Mouse (Mus musculus): Measurements from ENCODE around the gene Sfswap.

The Sfswap gene

DNA sequence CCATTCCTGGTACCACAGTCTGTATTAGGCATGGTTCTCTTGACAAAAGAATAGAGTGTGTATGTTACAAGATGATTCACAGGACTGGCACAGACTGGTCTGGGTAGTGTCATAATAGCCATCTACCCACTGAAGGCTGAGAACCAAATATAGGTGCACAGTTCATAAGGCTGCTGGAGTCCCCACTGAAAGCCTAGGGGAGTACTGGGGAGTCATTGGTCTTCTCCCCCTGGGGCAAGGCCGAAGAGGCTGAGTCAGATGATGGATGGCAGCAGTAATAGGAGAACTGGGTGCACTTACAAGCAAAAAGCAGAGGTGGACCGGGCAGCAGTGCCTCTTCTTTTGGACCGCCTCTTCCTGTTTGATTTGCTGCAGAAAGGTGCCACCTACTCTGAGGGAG lies 32.7 kb downstream of the Sfswap start:
- no peak for DNase-seq

DNA sequence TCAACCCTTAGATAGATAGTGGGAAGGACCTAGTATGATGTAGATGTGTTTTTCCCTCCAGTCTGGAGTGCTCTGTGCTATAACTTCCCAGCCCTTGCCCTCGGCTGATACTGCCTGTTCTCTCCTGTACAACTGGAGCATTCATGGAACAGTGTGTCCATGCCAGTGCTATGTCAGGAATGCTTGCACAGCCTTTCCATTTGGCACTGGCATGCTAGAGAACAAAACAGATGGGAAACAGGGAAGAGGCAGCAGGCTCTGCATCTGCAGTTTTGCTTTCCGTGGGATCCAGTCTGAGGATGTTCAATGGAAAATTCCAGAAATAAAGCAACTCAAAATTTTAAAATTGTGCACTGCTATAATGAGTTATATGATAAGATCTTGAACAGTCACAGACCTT lies 33.5 kb downstream of the Sfswap start:
- peak; percentile 98 for DNase-seq

DNA sequence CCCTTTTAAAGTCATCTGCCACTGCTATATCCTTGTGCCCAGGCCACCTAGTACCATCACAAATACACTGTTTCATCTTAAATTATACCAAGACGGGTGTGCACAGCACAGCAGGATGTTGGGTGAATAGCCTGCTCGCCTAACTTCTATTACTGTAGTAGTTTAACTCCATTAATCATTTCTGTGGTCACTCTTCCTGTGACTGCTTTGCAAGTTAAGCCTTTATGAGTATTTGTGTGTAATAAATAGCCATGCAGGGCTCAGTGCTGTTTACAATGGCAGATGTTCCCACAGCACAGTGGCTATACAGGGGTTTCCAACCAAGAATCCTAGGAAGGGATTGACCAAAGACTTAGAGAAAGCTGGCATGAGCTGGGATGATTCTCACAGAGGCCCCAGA lies 34.0 kb downstream of the Sfswap start:
- DNase-seq: no peak

DNA sequence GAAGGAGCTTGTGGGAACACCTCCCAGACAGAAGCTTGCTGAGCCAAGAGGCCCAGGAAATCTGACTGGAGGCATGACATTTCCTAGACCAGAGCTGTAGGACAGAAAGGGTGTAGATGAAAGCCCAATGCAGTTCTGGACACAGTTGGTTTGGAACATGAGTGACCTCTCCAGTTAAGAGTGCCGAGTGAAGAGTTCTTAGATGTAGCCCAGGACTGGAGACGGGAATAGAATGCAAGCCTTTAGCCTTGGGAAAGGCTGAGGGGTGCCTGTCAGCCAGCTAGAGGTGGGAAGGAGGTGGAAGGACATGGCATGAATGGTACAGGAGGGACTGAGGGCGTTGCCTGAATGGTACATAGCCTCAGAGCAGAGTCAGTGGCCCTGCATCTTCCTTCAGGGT lies 34.4 kb downstream of the Sfswap start:
- DNase-seq: peak; percentile 93

DNA sequence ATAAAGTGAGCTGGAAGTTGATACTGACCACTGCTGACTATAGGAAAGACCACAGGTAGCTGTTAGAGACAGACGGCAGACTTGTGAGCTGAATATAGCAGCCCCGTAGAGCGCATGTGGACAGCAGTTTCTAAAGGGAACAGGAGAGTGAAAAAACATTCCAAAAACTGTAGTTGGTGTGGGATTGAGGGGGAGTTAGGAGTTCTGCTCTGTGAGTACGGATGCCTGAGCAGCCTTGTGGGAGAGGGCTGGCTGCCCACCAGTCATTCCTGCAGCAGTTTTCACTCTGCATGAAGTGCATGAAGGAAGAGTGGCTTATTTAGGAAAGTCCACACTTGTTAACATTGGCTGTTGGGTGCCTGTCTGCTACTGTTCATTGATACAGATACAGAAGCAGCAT lies 37.8 kb downstream of the Sfswap start:
- no peak for DNase-seq

DNA sequence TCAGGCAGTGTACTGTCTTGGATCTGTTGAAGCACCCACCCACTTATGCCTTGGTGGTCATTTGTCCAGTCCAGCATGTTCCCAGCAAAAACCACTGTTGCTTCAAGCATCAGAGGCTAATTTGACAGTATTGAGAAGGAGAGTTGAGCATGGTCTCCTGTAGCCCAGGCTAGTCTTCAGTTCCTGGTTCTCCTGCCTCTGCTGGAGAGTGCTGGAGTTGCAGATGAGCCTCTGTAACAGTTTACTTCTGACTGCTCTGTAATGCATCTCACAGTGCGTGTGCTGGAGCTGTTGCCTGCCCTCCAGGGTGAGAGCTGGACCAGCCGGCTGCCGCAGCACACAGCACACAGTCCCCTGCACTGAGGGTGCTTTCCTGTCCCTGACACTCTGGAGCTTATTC lies 41.2 kb downstream of the Sfswap start:
- DNase-seq: no peak

DNA sequence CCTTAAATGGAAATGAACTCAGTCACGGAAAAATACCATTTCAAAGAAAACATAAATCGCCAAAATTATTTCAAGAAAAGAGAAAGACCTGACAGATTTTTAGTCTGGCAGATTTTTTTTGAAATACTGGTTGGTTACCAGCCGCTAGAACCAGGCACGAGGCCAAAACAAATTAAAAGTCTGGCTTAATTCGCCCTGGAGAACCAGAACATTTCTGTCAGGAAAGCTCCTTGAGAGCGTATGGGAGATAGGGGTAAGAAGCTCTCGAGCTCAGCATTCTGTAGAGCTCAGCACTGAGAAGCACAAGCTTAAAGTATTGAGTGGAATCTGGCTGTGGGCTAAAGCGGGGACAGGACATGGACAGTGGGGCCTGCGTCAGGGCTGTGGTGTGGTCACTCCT lies 44.8 kb downstream of the Sfswap start:
- DNase-seq: no peak

DNA sequence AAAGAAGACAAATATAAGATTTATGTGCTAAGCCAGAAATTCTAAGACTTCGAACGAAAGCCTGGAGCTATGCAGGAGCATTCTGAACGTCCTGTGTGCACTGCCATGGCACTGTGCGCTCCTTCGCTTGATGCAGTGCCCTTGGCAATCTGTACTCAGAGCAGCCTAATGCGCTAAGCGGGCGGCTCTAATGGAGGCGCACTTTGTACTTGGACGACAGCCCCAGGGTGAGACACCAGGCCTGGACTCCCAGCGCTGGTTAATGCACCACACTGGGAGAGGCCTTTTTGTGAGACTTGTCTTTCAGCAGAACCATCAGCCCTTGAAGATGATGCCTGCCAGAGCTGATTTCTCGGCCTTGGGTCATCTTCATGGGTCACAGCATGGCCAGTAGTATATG lies 48.7 kb downstream of the Sfswap start:
- DNase-seq: no peak

DNA sequence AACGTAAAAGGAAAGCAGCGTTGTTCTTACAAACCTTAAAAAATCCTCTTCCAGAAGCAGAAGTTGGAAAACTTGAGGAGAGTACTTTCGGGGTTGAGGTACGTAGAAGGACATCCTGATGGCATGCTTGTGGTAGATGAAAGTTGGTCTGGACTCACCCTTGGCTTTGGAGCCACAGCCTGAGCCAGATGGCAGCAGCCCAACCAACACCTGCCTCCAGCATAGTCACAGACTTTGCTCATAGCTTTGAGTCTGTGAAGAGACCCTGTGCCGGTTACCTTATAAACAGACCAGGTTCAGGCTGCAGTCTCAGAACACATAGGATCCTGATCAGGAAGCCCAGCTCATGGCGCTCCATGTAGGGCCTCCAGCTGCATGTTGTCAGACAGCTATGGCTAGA lies 49.8 kb downstream of the Sfswap start:
- DNase-seq: no peak

DNA sequence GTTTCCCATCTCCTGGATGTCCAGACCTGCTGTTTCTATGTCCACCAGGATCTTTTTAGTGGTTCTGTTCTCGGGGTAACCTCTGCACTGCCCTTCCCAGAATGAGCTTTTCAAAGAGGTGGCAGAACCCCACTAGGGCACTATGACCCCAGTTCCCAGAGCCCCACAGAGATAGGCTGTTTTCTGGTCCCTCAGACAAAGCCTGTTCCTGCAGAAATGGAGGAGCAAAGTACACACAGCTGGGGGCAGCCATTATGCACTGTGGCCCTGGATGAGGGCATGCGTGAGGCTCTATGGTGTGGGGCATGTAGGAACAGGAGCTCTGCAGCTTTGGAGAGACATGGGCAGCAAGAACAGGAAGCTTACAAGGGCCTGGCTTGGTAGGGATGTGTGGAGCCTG lies 51.0 kb downstream of the Sfswap start:
- no peak for DNase-seq

DNA sequence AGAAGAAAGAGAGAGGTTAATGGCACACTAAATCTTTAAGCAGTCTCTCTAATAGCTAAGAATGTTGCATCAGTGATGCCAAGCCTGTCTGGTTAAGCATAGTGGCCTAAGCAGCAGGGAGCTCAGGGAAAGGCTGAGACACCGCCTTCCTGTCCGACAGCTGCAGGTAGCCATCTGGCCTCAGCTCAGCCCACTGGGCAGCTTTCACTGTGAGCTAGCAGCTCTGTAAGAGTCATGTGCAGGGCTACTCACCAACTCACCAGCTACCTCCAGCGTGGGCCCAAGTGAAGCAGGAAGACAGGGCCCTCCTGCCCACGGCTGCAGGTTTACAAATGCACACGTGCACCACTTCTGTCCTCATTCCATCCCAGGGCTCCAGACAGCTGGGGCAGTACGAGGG lies 52.6 kb downstream of the Sfswap start:
- DNase-seq: no peak

DNA sequence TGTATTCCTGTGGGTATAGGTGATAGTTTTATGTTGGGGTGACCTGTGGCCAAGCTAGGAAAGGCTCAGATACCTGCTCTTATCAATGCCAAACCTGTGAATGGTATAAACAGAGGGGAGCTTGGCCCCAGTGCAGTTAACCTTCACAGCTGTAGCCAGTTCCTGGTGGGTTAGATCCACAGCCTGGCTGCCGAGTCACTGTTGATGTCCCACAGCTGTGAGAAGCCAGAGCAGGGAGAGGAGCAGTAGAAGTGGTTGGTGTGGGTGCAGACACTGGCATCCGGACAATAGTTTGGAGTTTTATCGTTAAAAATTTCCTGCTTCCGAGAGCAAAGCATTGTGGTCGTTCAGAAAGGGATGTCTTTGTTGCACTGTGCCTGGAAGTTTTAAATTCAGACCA lies 57.6 kb downstream of the Sfswap start:
- DNase-seq: peak; percentile 93

DNA sequence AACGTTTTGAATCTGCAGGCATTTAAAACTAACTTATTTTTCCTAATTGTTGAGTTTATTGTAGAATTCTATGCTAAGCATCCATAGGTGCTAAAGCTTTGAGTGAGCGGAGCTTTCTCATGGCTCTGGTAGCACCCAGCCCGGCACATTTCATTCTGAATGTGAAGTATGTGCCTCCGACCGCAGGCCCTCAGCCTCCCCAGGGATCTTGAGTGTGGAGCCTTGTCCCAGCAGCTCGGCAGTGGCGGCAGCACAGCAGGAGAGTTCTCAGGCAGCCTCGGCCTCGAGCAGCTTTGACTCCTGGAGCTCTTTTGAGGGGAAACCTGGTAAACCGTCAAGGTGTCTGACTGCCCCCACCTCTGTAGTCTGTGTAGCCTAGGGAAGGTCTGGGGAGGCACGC lies 58.3 kb downstream of the Sfswap start:
- peak; percentile 92 for DNase-seq

DNA sequence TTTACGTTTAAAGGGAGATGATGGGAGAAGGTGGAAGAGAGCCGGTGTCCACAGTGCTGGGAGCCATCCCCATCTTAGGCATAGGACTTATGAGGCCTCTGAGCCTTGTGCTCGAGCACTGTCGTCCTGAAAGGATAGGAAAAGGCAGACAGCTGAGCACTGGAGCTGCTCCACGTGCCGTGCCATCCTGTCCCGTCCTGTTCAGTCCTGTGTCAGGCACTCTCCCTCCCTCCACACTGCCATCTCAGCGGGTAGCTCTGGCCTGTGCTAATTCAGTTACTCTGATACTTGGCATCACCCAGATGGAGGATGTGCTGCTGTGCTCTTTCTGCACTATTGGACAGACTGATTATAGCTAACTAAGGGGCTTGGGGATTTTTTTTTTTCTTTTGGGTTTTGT lies 61.3 kb downstream of the Sfswap start:
- peak; percentile 77 for DNase-seq

DNA sequence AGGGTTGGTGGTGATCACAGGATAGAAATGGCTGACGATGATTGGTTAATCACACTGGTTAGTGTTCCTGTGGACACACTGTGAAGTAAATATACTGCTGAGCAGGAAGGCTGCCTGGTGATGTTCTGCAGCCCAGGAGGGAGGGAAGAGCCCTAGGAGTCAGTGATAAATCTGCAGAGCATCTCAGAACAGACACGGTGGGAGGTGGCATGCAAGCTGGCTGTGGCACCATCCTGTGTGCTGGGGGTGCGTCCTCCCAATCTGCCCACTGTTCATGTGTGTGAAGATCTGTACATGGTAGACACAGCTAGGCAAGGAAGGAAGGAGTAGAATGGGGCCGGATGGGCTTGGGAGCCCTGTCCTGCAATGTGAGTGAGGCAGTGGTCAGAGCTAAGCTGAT lies 67.6 kb downstream of the Sfswap start:
- no peak for DNase-seq

DNA sequence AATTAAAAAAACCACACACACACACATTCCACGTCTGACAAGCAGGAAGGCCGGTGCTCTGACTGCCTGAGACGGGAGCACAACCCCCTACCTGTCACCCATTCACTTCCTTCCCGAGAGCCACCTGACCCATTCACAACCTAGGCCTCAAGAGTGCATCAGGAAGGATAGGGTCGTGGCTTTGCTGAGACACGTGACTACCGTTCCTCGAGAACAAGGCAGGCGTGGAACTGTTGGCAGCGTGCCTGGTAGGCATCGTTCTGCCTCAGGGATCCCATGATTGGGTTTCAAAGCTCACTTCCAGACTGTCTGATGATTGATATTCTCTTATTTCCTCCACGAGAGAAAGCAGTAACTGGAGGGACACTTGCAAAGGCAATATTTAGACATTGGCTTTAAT lies 77.2 kb downstream of the Sfswap start:
- no peak for DNase-seq

DNA sequence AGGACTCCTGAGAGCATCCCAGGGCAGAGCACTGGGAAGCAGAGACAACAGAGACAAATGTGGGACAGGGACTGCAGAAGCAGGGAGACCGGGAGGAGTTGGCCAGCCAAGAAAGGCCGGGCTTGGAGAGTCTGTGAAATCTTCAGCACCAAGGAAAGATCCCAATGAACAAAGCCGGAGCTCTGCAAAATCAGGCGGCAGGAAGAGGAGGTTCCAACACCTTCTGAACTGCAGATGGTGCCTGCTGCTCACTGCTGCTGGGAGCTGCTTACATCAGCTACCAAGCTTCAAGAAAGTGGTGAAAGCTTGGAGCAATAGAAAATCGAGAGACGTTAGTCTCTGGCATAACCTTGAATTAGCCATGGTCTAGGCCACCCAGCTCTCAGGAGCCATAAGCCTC lies 79.0 kb downstream of the Sfswap start:
- DNase-seq: no peak

DNA sequence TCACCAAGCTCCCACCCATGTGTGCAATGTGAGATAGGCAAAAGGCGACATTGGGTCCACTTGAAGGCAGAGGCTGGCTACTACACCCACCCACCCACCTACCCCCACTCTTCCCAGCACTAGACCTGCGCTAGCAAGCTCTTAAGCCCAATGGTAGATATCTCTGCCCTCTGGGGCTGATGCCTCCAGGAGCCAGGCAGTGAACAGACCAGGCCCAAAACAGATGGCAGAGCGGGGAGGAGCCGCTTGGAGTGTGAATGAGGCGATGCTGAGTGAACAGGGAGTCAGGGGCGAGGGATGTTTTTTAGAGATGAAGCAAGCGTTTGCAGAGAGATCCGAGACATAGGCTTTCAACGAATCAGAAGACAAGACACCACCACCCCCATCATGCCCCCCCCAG lies 79.6 kb downstream of the Sfswap start:
- no peak for DNase-seq

DNA sequence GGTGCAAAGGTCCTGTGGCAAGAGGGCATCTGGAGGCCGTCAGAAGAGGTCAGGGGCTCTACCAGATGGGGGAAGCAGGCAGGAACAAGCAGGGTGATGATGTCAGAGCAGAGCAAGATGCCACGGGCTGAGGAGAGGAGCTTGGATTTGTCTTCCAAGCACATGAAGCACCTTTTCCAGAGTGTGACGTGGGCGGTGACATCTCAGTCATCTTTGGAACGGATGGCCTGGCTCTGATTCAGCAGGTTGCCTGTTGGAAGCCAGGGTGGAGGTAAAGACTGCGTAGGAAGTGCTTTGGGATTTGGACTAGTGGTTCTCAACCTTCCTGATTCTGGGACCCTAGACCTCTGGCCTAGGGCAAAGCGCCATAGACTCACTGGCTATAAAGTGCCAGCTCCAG lies 80.0 kb downstream of the Sfswap start:
- DNase-seq: no peak

DNA sequence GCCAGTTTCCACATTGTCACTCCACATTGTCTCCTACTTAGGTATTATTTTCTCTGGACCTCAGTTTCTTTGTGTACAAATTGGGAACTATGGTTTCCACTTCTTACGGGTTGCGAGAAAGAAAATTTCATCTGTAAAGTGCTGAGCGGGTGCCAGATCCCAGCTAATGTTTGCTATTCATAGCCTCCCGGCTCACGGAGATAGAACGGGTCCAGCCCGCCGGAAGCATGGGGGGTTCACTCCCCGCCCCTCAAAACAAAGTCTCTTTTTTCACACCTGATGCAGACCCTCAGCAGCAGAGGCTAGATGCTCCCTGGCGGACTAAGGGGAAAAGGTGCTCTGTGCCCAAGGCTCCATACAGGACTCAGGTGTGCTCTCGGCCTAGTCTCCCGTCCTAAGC lies 82.3 kb downstream of the Sfswap start:
- no peak for DNase-seq

DNA sequence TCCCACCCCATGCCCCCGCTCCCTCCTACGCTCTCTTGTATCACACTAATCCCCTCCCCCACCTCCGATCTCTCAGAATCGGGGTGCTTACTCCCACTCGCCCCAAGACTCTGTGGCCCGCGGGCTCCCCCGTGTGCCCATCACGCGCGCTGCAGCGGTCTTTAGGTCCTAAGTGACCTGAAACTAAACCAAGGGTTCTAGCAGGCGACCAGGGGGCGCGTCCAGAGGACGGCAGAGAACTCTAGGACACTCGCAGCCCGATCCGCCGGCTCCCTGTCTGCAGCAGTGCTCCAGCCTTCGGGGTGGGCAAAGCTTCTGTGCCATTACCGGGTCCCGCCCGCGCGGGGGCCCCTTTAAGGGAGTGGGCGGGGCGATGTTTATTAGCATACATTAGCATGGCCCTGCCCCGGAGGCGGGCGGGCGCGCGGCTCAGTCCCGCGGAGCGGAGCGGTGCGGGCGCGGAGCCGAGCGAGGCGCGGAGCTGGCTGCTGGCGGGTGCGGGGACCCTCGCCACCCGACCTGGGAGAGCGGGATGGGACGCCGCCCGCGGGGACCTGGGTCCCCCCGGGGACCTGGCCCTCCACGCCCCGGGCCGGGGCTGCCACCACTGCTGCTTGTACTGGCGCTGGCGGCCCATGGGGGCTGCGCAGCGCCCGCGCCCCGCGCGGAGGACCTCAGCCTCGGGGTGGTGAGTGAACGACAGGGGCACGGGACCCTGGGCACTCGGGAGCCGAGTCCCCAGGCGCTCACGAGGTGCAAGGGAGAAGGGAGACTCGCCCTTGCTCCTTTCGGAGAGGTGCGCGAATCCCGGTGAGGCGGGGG lies 83.0 kb downstream of the Sfswap start, which contains the start of gene Mmp17:
Gene Mmp17 (plus strand): TSS at position 409 of the 822 bp plus-strand sequence.
- DNase-seq: peak; percentile 99

DNA sequence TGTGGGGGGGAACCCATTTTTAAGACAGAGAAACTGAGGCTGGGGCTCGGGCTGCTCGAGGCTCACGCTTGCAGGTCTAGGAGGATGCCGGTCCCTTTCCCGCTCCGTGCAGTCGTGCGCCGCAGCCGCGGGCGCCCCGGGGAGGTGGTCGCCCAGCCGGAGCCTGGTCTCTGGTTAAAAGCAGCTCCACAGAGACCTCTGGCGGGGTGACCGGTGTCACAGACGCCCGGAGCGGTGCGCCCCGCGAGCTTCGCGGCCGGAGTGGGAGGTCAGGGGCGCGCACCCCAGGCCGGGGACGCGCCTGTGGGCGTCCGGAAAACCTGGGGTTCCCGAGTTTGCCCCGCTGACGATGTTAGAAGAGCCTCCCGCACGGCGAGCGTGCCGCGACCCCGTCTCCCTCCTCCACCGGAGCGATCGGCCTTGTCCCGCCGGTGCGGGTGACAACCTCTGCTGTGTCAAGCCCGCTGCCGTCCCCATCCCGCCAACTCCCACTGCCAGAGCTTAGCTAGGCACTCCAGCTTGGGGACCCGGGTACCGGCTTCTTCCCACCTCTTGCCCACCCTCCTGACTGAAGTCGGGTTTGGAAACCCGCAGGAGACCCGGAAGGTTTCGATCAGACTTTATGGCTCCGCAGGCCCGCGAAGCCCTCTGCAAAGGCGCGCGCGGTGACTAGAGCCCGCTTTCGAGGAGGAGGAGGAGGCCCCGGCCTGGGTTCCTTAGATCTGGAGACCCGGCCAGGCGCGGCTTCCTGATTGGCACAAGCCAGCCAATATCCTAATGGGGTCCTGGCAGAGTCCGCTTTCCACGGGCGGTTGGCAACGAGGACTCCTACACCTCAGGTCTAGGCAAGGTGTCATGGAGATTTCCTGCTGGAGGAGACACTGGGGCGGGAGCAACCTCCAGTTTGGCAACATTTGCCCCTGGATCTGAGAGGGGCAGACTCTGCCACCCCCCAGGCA lies 83.8 kb downstream of the Sfswap start:
- DNase-seq: peak; percentile 94

DNA sequence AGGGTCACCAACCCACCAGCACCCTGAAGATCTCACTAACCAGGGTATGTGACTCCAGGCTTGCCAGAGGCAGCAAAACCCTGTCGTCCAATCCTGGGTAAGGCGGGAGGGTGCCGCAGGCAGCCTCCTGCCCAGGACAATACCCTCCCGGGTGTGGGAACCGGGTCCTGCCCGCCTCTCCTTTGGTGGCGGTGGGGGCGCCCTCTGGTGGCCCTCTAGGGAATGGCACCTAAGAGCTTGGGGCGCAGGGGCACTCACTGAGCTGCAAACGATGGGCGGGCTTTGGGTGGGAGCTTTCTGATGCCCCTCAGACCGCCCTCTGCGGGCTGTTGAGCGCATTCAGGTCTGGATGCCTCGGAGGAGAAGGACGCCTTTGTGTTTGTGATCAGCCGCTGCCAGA lies 85.0 kb downstream of the Sfswap start:
- DNase-seq: peak; percentile 97

DNA sequence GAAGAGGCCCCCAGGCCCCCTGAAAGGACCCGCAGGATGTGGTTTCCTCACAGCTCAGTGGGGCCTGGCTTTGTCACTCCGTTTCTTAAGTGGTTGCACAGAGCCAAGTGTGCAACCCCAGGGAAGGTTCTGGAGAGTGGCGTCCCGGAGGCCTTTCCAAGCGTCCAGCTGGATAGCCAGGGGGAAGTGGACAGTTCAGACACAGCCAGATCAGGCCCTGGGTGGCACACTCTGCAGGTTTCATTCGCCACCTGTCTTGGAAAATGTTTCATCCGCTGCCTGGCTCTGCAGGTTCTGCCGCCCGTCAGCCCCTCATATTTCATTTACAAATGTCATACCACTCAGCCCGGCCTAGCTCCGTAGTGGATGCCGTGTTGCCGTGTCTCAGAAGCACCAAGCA lies 85.5 kb downstream of the Sfswap start:
- no peak for DNase-seq

Measured in heart, adult 11 months (tissue).